Mouse (Mus musculus) lung, embryonic 14.5 days (tissue): ENCODE measurements around the gene Utp6. TPM values are rescaled to one million over a fixed set of nuclear protein-coding genes. Genes with fewer than 3 reads are reported as not detected.
A peak's percentile ranks its signal among the peaks of the same experiment; 100 is the strongest.

Experiments used
- ATAC-seq: fragments of 200-750 bp; cut with Nextera tagmentation; 2 replicates; pipeline ENCODE4 v1.8.0; 2017; ENCODE audit warnings: mild to moderate bottlenecking, moderate TSS enrichment, moderate library complexity; ENCODE audit not compliant: insufficient read depth
- DNase-seq: peaks from one replicate; pipeline ENCODE4 v3.0.0-alpha.2; 2015
- H3K27ac ChIP-seq: fragments of 300-500 bp; sonication (generic); 2 replicates; pipeline ENCODE4 v1.5.1; 2014; ENCODE audit warnings: low read depth, mild to moderate bottlenecking, moderate library complexity
- H3K27me3 ChIP-seq: fragments of 300-500 bp; sonication (generic); 2 replicates; pipeline ENCODE4 v1.6.1; 2014; ENCODE audit warnings: low read length, control low read depth; ENCODE audit not compliant: insufficient read depth
- H3K36me3 ChIP-seq: fragments of 300-500 bp; sonication (generic); 2 replicates; pipeline ENCODE4 v1.6.1; 2014; ENCODE audit warnings: control low read depth; ENCODE audit not compliant: insufficient read depth
- H3K4me1 ChIP-seq: fragments of 300-500 bp; sonication (generic); 2 replicates; pipeline ENCODE4 v1.6.1; 2014; ENCODE audit warnings: antibody characterized with exemption, control low read depth; ENCODE audit not compliant: insufficient read depth
- H3K4me2 ChIP-seq: fragments of 300-500 bp; sonication (generic); 2 replicates; pipeline ENCODE4 v1.6.1; 2014; ENCODE audit warnings: mild to moderate bottlenecking
- H3K4me3 ChIP-seq: fragments of 300-500 bp; sonication (generic); 2 replicates; pipeline ENCODE4 v1.5.1; 2014; ENCODE audit warnings: low read depth, low read length
- H3K9ac ChIP-seq: fragments of 300-500 bp; sonication (generic); 2 replicates; pipeline ENCODE4 v1.6.1; 2014
- H3K9me3 ChIP-seq: fragments of 300-500 bp; sonication (generic); 2 replicates; pipeline ENCODE4 v1.6.1; 2016; ENCODE audit warnings: low read depth, low read length, control low read depth
- CTCF ChIP-seq: IDR thresholded peaks from 2 replicates; pipeline ENCODE4 v1.5.1; 2016; ENCODE audit warnings: antibody characterized with exemption, low read depth
- WGBS: fragments of 180-500 bp; shearing (Covaris S2); extraction: QIAGEN DNeasy Blood & Tissue Kit; methylation state at CpG from one replicate; pipeline ENCODE4 v1.1.7; 2014; 5-methylcytosine and 5-hydroxymethylcytosine counted together
- polyA plus RNA-seq: library from polyadenylated mRNA; unstranded; fragments of >200 nt; fragmentation: Nextera tagmentation; extraction: Ambion mirVana; gene quantifications from 2 replicates; pipeline ENCODE4 v1.2.1, GENCODE M21; 2014

Utp6 gene
- polyA plus RNA-seq, 1 experiment from 2014 or later: 62.4 TPM

GRCm38 (mm10) chr11:79961346-79962124, 655 bp downstream of the Utp6 start:
- Histone ChIP-seq H3K9me3 (no peaks in the 10 kb centered on the region), H3K36me3 (peaks cover 36% of the 10 kb centered on the region), H3K4me1 (peaks cover 2% of the 10 kb centered on the region; the same call in 1 of the 2 replicates), H3K27ac (peak overlapping the region; percentile 73), H3K4me3 (peak overlapping the region; percentile 78), H3K9ac (peak overlapping the region; percentile 81), H3K27me3 (peaks cover 4% of the 10 kb centered on the region; the same call in 1 of the 2 replicates), H3K4me2 (peak overlapping the region; percentile 85)
- peak; percentile 43 for ATAC-seq
- TF ChIP-seq CTCF: no peak
- peak; percentile 15 for DNase-seq
- WGBS: 4% methylated on average over 27 of the region's 27 CpGs

GRCm38 (mm10) chr11:79947265-79947664, 14.9 kb downstream of the Utp6 start:
- Histone ChIP-seq H3K4me3 (no peak overlapping the region), H3K4me2 (no peak overlapping the region), H3K9ac (no peak overlapping the region), H3K9me3 (no peaks in the 10 kb centered on the region), H3K27me3 (no peaks in the 10 kb centered on the region), H3K27ac (no peak overlapping the region), H3K36me3 (peaks cover 92% of the 10 kb centered on the region), H3K4me1 (no peaks in the 10 kb centered on the region)
- DNase-seq (no peak), ATAC-seq (no peak)
- TF ChIP-seq CTCF: no peak
- 97% methylated on average over 3 of the region's 3 CpGs for WGBS

GRCm38 (mm10) chr11:79943601-79944000, 18.6 kb downstream of the Utp6 start:
- peaks cover 92% of the 10 kb centered on the region for H3K36me3 ChIP-seq
- no peak overlapping the region for H3K27ac ChIP-seq
- ATAC-seq (no peak), DNase-seq (no peak)
- WGBS: 72% methylated on average over 7 of the region's 7 CpGs
- no peak overlapping the region for H3K9ac ChIP-seq
- H3K4me1 ChIP-seq: no peaks in the 10 kb centered on the region
- no peak overlapping the region for H3K4me2 ChIP-seq
- H3K27me3 ChIP-seq: no peaks in the 10 kb centered on the region
- no peaks in the 10 kb centered on the region for H3K9me3 ChIP-seq
- no peak for TF ChIP-seq CTCF
- no peak overlapping the region for H3K4me3 ChIP-seq

GRCm38 (mm10) chr11:79943136-79943535, 19.1 kb downstream of the Utp6 start:
- ATAC-seq (no peak), DNase-seq (no peak)
- WGBS: 93% methylated on average over 8 of the region's 8 CpGs
- Histone ChIP-seq H3K27ac (no peak overlapping the region), H3K36me3 (peaks cover 91% of the 10 kb centered on the region), H3K4me3 (no peak overlapping the region), H3K9me3 (no peaks in the 10 kb centered on the region), H3K9ac (no peak overlapping the region), H3K4me2 (no peak overlapping the region), H3K4me1 (no peaks in the 10 kb centered on the region), H3K27me3 (no peaks in the 10 kb centered on the region)
- no peak for TF ChIP-seq CTCF

GRCm38 (mm10) chr11:79935766-79936165, 26.4 kb downstream of the Utp6 start:
- 82% methylated on average over 9 of the region's 9 CpGs for WGBS
- Histone ChIP-seq H3K4me2 (no peak overlapping the region), H3K36me3 (peaks cover 70% of the 10 kb centered on the region), H3K27ac (no peak overlapping the region), H3K4me1 (no peaks in the 10 kb centered on the region), H3K4me3 (no peak overlapping the region), H3K9me3 (no peaks in the 10 kb centered on the region), H3K9ac (no peak overlapping the region), H3K27me3 (no peaks in the 10 kb centered on the region)
- ATAC-seq (no peak), DNase-seq (no peak)
- peak; percentile 31 for TF ChIP-seq CTCF

GRCm38 (mm10) chr11:79922766-79923165, 39.4 kb downstream of the Utp6 start:
- Histone ChIP-seq H3K9ac (no peak overlapping the region), H3K27me3 (no peaks in the 10 kb centered on the region), H3K4me3 (no peak overlapping the region), H3K36me3 (no peaks in the 10 kb centered on the region), H3K4me2 (no peak overlapping the region), H3K4me1 (no peaks in the 10 kb centered on the region), H3K27ac (no peak overlapping the region), H3K9me3 (no peaks in the 10 kb centered on the region)
- DNase-seq (no peak), ATAC-seq (no peak)
- 76% methylated on average over 1 of the region's 1 CpGs for WGBS
- no peak for TF ChIP-seq CTCF

- no peak for TF ChIP-seq CTCF
- ATAC-seq (no peak), DNase-seq (no peak)
- H3K9ac ChIP-seq: no peak overlapping the region
- H3K36me3 ChIP-seq: no peaks in the 10 kb centered on the region
- no peak overlapping the region for H3K4me2 ChIP-seq
- H3K27me3 ChIP-seq: no peaks in the 10 kb centered on the region
- no peak overlapping the region for H3K4me3 ChIP-seq
- WGBS: 77% methylated on average over 3 of the region's 3 CpGs
- no peak overlapping the region for H3K27ac ChIP-seq
- no peaks in the 10 kb centered on the region for H3K9me3 ChIP-seq
- no peaks in the 10 kb centered on the region for H3K4me1 ChIP-seq
These were observed 40.0 kb downstream of the Utp6 start for GRCm38 (mm10) chr11:79922157-79922556.
